Mouse (Mus musculus): ENCODE measurements around the gene Mtus2. TPM values are rescaled to one million over a fixed set of nuclear protein-coding genes. Genes with fewer than 3 reads are reported as not detected.

Gene Mtus2
- polyA plus RNA-seq, 1 experiment = 33.3 TPM

DNA sequence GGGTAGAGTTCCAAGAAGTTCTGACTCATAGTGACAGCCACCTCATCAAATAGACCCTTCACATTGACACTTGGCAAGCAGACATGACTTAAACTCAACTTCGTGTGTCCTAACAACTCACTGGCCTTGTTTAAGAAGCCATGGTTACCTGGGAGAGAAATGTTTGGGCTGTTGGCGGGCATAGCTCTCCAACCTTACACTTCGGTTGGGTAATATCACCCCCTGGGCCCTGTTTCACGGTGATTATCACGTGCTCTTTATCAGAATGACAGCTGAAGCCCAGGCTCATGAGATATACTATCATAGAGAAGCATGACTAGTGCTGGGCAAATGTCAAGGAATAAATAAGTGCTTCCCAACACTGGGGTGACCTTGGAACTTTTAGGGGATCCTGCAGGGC is 323.2 kb downstream of the Mtus2 start:
- 72% methylated on average over 5 of the region's 5 CpGs for WGBS
- H3K27ac ChIP-seq (ENCODE audit: insufficient read depth, low read length) = no peak overlapping the region
- no peak for TF ChIP-seq POLR2A (IDR thresholded peaks at IDR 0.05; ENCODE audit: borderline replicate concordance, insufficient read depth, low read length)
- TF ChIP-seq CTCF (IDR thresholded peaks at IDR 0.05; ENCODE audit: borderline replicate concordance, insufficient read depth, low read depth, low read length) = no peak
- no peak for DNase-seq
- H3K27me3 ChIP-seq (ENCODE audit: control insufficient read depth, insufficient read depth, low read length) = no peaks in the 10 kb centered on the region; the same call in 1 of the 2 replicates
- no peak overlapping the region for H3K4me3 ChIP-seq (replicated peaks; ENCODE audit: insufficient read depth, low read depth, low read length)
- H3K4me1 ChIP-seq (ENCODE audit: control insufficient read depth, insufficient read depth, low read length) = no peaks in the 10 kb centered on the region

- Histone ChIP-seq H3K27me3 (ENCODE audit: control insufficient read depth, insufficient read depth, low read length) (no peaks in the 10 kb centered on the region; the same call in 1 of the 2 replicates), H3K27ac (ENCODE audit: insufficient read depth, low read length) (no peak overlapping the region), H3K4me1 (ENCODE audit: control insufficient read depth, insufficient read depth, low read length) (no peaks in the 10 kb centered on the region), H3K4me3 (replicated peaks; ENCODE audit: insufficient read depth, low read depth, low read length) (no peak overlapping the region)
- no peak for DNase-seq
- TF ChIP-seq CTCF (IDR thresholded peaks at IDR 0.05; ENCODE audit: borderline replicate concordance, insufficient read depth, low read depth, low read length) (no peak), POLR2A (IDR thresholded peaks at IDR 0.05; ENCODE audit: borderline replicate concordance, insufficient read depth, low read length) (no peak)
- WGBS = 86% methylated on average over 6 of the region's 6 CpGs
Observed at GRCm38 (mm10) chr5:148282093-148282492, 325.0 kb downstream of the Mtus2 start.

- Histone ChIP-seq H3K27me3 (ENCODE audit: control insufficient read depth, insufficient read depth, low read length) (no peaks in the 10 kb centered on the region; the same call in 1 of the 2 replicates), H3K4me1 (ENCODE audit: control insufficient read depth, insufficient read depth, low read length) (no peaks in the 10 kb centered on the region), H3K27ac (ENCODE audit: insufficient read depth, low read length) (no peak overlapping the region), H3K4me3 (replicated peaks; ENCODE audit: insufficient read depth, low read depth, low read length) (no peak overlapping the region)
- no peak for DNase-seq
- no peak for TF ChIP-seq CTCF (IDR thresholded peaks at IDR 0.05; ENCODE audit: borderline replicate concordance, insufficient read depth, low read depth, low read length)
- 94% methylated on average over 5 of the region's 5 CpGs for WGBS
Observed at GRCm38 (mm10) chr5:148282631-148283030, 325.5 kb downstream of the Mtus2 start.

GRCm38 (mm10) chr5:148283177-148283576 is 326.1 kb downstream of the Mtus2 start:
- Histone ChIP-seq H3K4me3 (replicated peaks; ENCODE audit: insufficient read depth, low read depth, low read length) (no peak overlapping the region), H3K27ac (ENCODE audit: insufficient read depth, low read length) (no peak overlapping the region), H3K27me3 (ENCODE audit: control insufficient read depth, insufficient read depth, low read length) (no peaks in the 10 kb centered on the region; the same call in 1 of the 2 replicates), H3K4me1 (ENCODE audit: control insufficient read depth, insufficient read depth, low read length) (no peaks in the 10 kb centered on the region)
- WGBS = 87% methylated on average over 2 of the region's 2 CpGs
- no peak for DNase-seq
- TF ChIP-seq POLR2A (IDR thresholded peaks at IDR 0.05; ENCODE audit: borderline replicate concordance, insufficient read depth, low read length) (no peak), CTCF (IDR thresholded peaks at IDR 0.05; ENCODE audit: borderline replicate concordance, insufficient read depth, low read depth, low read length) (no peak)

GRCm38 (mm10) chr5:148283584-148283983 is 326.5 kb downstream of the Mtus2 start:
- WGBS = 67% methylated on average over 3 of the region's 3 CpGs
- Histone ChIP-seq H3K4me1 (ENCODE audit: control insufficient read depth, insufficient read depth, low read length) (no peaks in the 10 kb centered on the region), H3K27me3 (ENCODE audit: control insufficient read depth, insufficient read depth, low read length) (no peaks in the 10 kb centered on the region; the same call in 1 of the 2 replicates), H3K4me3 (replicated peaks; ENCODE audit: insufficient read depth, low read depth, low read length) (no peak overlapping the region), H3K27ac (ENCODE audit: insufficient read depth, low read length) (no peak overlapping the region)
- DNase-seq = no peak
- TF ChIP-seq CTCF (IDR thresholded peaks at IDR 0.05; ENCODE audit: borderline replicate concordance, insufficient read depth, low read depth, low read length) (no peak), POLR2A (IDR thresholded peaks at IDR 0.05; ENCODE audit: borderline replicate concordance, insufficient read depth, low read length) (no peak)

DNA sequence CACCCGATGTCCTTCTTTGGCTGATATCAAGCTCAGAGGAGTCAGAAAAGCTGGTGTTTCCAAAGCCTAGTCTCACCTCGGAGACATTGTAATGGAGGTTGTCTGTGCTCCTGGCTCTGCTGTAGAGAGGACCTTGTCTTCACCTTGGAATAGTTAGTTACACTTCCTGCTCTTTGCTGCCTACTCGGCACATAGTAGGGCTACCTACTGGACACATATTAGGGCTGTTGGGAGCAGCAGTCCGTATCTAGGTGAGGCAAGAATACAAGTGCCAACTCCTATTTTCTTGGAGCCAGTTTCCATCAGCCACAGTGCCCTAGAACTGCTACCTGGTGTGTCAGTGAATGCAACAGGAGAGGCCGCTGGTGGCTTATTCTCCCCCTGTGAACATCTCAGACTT is 330.4 kb downstream of the Mtus2 start:
- H3K4me1 ChIP-seq (ENCODE audit: control insufficient read depth, insufficient read depth, low read length) = no peaks in the 10 kb centered on the region
- no peak for TF ChIP-seq POLR2A (IDR thresholded peaks at IDR 0.05; ENCODE audit: borderline replicate concordance, insufficient read depth, low read length)
- TF ChIP-seq CTCF (IDR thresholded peaks at IDR 0.05; ENCODE audit: borderline replicate concordance, insufficient read depth, low read depth, low read length) = no peak
- no peak overlapping the region for H3K27ac ChIP-seq (ENCODE audit: insufficient read depth, low read length)
- no peaks in the 10 kb centered on the region; the same call in 1 of the 2 replicates for H3K27me3 ChIP-seq (ENCODE audit: control insufficient read depth, insufficient read depth, low read length)
- DNase-seq = no peak
- no peak overlapping the region for H3K4me3 ChIP-seq (replicated peaks; ENCODE audit: insufficient read depth, low read depth, low read length)
- 88% methylated on average over 5 of the region's 5 CpGs for WGBS

DNA sequence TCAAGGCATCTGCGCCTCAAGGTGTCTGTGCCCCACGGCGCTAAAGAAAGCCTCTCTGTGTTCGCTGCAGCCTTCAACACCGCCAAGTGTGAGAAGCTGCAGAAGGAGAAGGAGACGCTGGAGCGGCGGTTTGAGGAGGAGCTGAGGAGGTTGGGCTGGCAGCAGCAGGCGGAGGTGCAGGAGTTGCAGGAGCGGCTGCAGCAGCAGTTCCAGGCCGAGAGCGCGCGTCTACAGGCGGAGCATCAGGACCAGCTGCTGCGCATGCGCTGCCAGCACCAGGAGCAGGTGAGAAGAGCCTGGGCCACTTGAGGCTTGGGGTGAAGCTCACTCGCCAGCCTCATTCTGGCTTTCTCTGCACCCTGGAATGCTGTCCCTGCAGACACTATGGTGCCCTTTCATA is 331.7 kb downstream of the Mtus2 start:
- H3K4me1 ChIP-seq (ENCODE audit: control insufficient read depth, insufficient read depth, low read length) = no peaks in the 10 kb centered on the region
- WGBS = 77% methylated on average over 18 of the region's 18 CpGs
- no peak for DNase-seq
- H3K27ac ChIP-seq (ENCODE audit: insufficient read depth, low read length) = no peak overlapping the region
- no peaks in the 10 kb centered on the region; the same call in 1 of the 2 replicates for H3K27me3 ChIP-seq (ENCODE audit: control insufficient read depth, insufficient read depth, low read length)
- no peak for TF ChIP-seq CTCF (IDR thresholded peaks at IDR 0.05; ENCODE audit: borderline replicate concordance, insufficient read depth, low read depth, low read length)
- no peak overlapping the region for H3K4me3 ChIP-seq (replicated peaks; ENCODE audit: insufficient read depth, low read depth, low read length)

GRCm38 (mm10) chr5:148289951-148290350 is 332.8 kb downstream of the Mtus2 start:
- WGBS = 32% methylated on average over 7 of the region's 7 CpGs
- TF ChIP-seq POLR2A (IDR thresholded peaks at IDR 0.05; ENCODE audit: borderline replicate concordance, insufficient read depth, low read length) (no peak), CTCF (IDR thresholded peaks at IDR 0.05; ENCODE audit: borderline replicate concordance, insufficient read depth, low read depth, low read length) (no peak)
- H3K27ac ChIP-seq (ENCODE audit: insufficient read depth, low read length) = no peak overlapping the region

More at GRCm38 (mm10) chr5:148289951-148290350, 332.8 kb downstream of the Mtus2 start:
- H3K27me3 ChIP-seq (ENCODE audit: control insufficient read depth, insufficient read depth, low read length) = no peaks in the 10 kb centered on the region; the same call in 1 of the 2 replicates
- no peaks in the 10 kb centered on the region for H3K4me1 ChIP-seq (ENCODE audit: control insufficient read depth, insufficient read depth, low read length)
- no peak overlapping the region for H3K4me3 ChIP-seq (replicated peaks; ENCODE audit: insufficient read depth, low read depth, low read length)
- no peak for DNase-seq
